Mouse (Mus musculus): ENCODE measurements at regions not wholly inside any gene's neighbourhood (a gene's known extent, or its start where the extent isn't known, plus 50 kb on each side); places are given as distances from the start of the nearest gene placed in this dataset.

GRCm38 (mm10) chr4:9074447-9074846 lies 835.6 kb upstream of the Car8 start:
- TF ChIP-seq CTCF (IDR thresholded peaks at IDR 0.05; ENCODE audit: control insufficient read depth, insufficient read depth, low read length) (no peak), POLR2A (IDR thresholded peaks at IDR 0.05; ENCODE audit: borderline replicate concordance, control insufficient read depth, low read depth, low read length) (no peak)
